Mouse (Mus musculus) liver, embryonic 12.5 days (tissue): ENCODE data around the gene Kcnip3. TPM values are rescaled to one million over a fixed set of nuclear protein-coding genes. Genes with fewer than 3 reads are reported as not detected.

ENCODE experiments used
- ATAC-seq: fragments of 200-750 bp; cut with Nextera tagmentation; 2 replicates; pipeline ENCODE4 v1.8.0; 2017; ENCODE audit warnings: moderate number of reproducible peaks, mild to moderate bottlenecking, moderate library complexity
- H3K27ac ChIP-seq: fragments of 300-500 bp; sonication (generic); 2 replicates; pipeline ENCODE4 v1.5.1; 2016; ENCODE audit warnings: mild to moderate bottlenecking
- H3K27me3 ChIP-seq: fragments of 300-500 bp; sonication (generic); replicated peaks from 2 replicates; pipeline ENCODE4 v1.6.1; 2016; ENCODE audit warnings: mild to moderate bottlenecking, moderate library complexity
- H3K36me3 ChIP-seq: fragments of 300-500 bp; sonication (generic); 2 replicates; pipeline ENCODE4 v1.6.1; 2016; ENCODE audit warnings: mild to moderate bottlenecking, moderate library complexity
- H3K4me1 ChIP-seq: fragments of 300-500 bp; sonication (generic); 2 replicates; pipeline ENCODE4 v1.6.1; 2016
- H3K4me2 ChIP-seq: fragments of 300-500 bp; sonication (generic); 2 replicates; pipeline ENCODE4 v1.6.1; 2016; ENCODE audit warnings: mild to moderate bottlenecking, moderate library complexity
- H3K4me3 ChIP-seq: fragments of 300-500 bp; sonication (generic); 2 replicates; pipeline ENCODE4 v1.5.1; 2016; ENCODE audit warnings: mild to moderate bottlenecking, moderate library complexity
- H3K9ac ChIP-seq: fragments of 300-500 bp; sonication (generic); 2 replicates; pipeline ENCODE4 v1.6.1; 2016; ENCODE audit warnings: mild to moderate bottlenecking, moderate library complexity
- H3K9me3 ChIP-seq: fragments of 300-500 bp; sonication (generic); replicated peaks from 2 replicates; pipeline ENCODE4 v1.6.1; 2016; ENCODE audit warnings: mild to moderate bottlenecking, moderate library complexity
- WGBS: fragments of 180-500 bp; shearing (Covaris S2); methylation state at CpG from one replicate; pipeline ENCODE4 v1.1.7; 2016; ENCODE audit not compliant: insufficient replicate concordance; 5-methylcytosine and 5-hydroxymethylcytosine counted together
- polyA plus RNA-seq: library from polyadenylated mRNA; unstranded; fragments of >200 nt; fragmentation: Nextera tagmentation; extraction: Ambion mirVana; gene quantifications from 2 replicates; pipeline ENCODE4 v1.2.1, GENCODE M21; 2016

The Kcnip3 gene
- polyA plus RNA-seq, 1 experiment from 2014 or later = 0.70 TPM

GRCm38 (mm10) chr2:127483001-127483400 lies 38.9 kb downstream of the Kcnip3 start:
- no peak for ATAC-seq
- H3K9ac ChIP-seq = no peak overlapping the region

GRCm38 (mm10) chr2:127482533-127482911 lies 39.4 kb downstream of the Kcnip3 start:
- peak; percentile 50 for ATAC-seq
- WGBS = 0% methylated on average over 21 of the region's 21 CpGs
- Histone ChIP-seq H3K27me3 (peaks cover 89% of the 10 kb centered on the region), H3K9ac (no peak overlapping the region), H3K4me1 (0 out of 2 replicates have a peak, but pooled peaks cover 15% of the 10 kb centered on the region), H3K36me3 (no peaks in the 10 kb centered on the region), H3K4me2 (peak overlapping the region; percentile 64), H3K9me3 (no peaks in the 10 kb centered on the region), H3K4me3 (peak overlapping the region; percentile 41), H3K27ac (no peak overlapping the region)

More at GRCm38 (mm10) chr2:127483001-127483400, 38.9 kb downstream of the Kcnip3 start:
- H3K36me3 ChIP-seq = no peaks in the 10 kb centered on the region
- no peaks in the 10 kb centered on the region for H3K9me3 ChIP-seq
- 0 out of 2 replicates have a peak, but pooled peaks cover 15% of the 10 kb centered on the region for H3K4me1 ChIP-seq
- 4% methylated on average over 21 of the region's 21 CpGs for WGBS
- no peak overlapping the region for H3K27ac ChIP-seq
- peak overlapping the region; percentile 64 for H3K4me2 ChIP-seq
- H3K27me3 ChIP-seq = peaks cover 87% of the 10 kb centered on the region
- H3K4me3 ChIP-seq = peak overlapping the region; percentile 41

GRCm38 (mm10) chr2:127481841-127482532 lies 39.9 kb downstream of the Kcnip3 start:
- Histone ChIP-seq H3K4me1 (0 out of 2 replicates have a peak, but pooled peaks cover 15% of the 10 kb centered on the region), H3K27ac (no peak overlapping the region), H3K4me2 (peak overlapping the region; percentile 64), H3K9ac (no peak overlapping the region), H3K9me3 (no peaks in the 10 kb centered on the region), H3K27me3 (peaks cover 89% of the 10 kb centered on the region), H3K4me3 (peak overlapping the region; percentile 41), H3K36me3 (no peaks in the 10 kb centered on the region)
- WGBS = under 1% methylated on average over 58 of the region's 59 CpGs
- no peak; the same call in 1 of the 2 replicates for ATAC-seq

- H3K27me3 ChIP-seq = peaks cover 69% of the 10 kb centered on the region
- no peak overlapping the region for H3K4me2 ChIP-seq
- no peak for ATAC-seq
- no peaks in the 10 kb centered on the region for H3K36me3 ChIP-seq
- H3K4me3 ChIP-seq = no peak overlapping the region
- no peak overlapping the region for H3K9ac ChIP-seq
- 0 out of 2 replicates have a peak, but pooled peaks cover 13% of the 10 kb centered on the region for H3K4me1 ChIP-seq
- no peaks in the 10 kb centered on the region for H3K9me3 ChIP-seq
- H3K27ac ChIP-seq = no peak overlapping the region
- WGBS = 59% methylated on average over 10 of the region's 10 CpGs
These were observed 42.1 kb downstream of the Kcnip3 start for GRCm38 (mm10) chr2:127479763-127480162.

GRCm38 (mm10) chr2:127479210-127479609 lies 42.7 kb downstream of the Kcnip3 start:
- H3K4me3 ChIP-seq = no peak overlapping the region
- whole genome bisulfite sequencing = 64% methylated on average over 4 of the region's 4 CpGs
- no peak overlapping the region for H3K9ac ChIP-seq
- ATAC-seq = no peak
- no peaks in the 10 kb centered on the region for H3K9me3 ChIP-seq
- H3K4me2 ChIP-seq = no peak overlapping the region
- H3K4me1 ChIP-seq = 0 out of 2 replicates have a peak, but pooled peaks cover 8% of the 10 kb centered on the region
- H3K27me3 ChIP-seq = peaks cover 65% of the 10 kb centered on the region
- H3K36me3 ChIP-seq = no peaks in the 10 kb centered on the region
- H3K27ac ChIP-seq = no peak overlapping the region

- peaks cover 3% of the 10 kb centered on the region; the same call in 1 of the 2 replicates for H3K27me3 ChIP-seq
- H3K4me1 ChIP-seq = no peaks in the 10 kb centered on the region
- no peaks in the 10 kb centered on the region for H3K36me3 ChIP-seq
- no peak overlapping the region for H3K4me2 ChIP-seq
- H3K9ac ChIP-seq = no peak overlapping the region
- ATAC-seq = no peak
- H3K27ac ChIP-seq = no peak overlapping the region
- no peaks in the 10 kb centered on the region for H3K9me3 ChIP-seq
- WGBS = 45% methylated on average over 3 of the region's 3 CpGs
- H3K4me3 ChIP-seq = no peak overlapping the region
These were observed 49.6 kb downstream of the Kcnip3 start for GRCm38 (mm10) chr2:127472279-127472678.

GRCm38 (mm10) chr2:127471281-127471680 lies 50.6 kb downstream of the Kcnip3 start:
- Histone ChIP-seq H3K4me1 (no peaks in the 10 kb centered on the region), H3K4me2 (no peak overlapping the region), H3K9ac (no peak overlapping the region), H3K4me3 (no peak overlapping the region), H3K27ac (no peak overlapping the region), H3K27me3 (peaks cover 3% of the 10 kb centered on the region; the same call in 1 of the 2 replicates), H3K36me3 (no peaks in the 10 kb centered on the region), H3K9me3 (no peaks in the 10 kb centered on the region)
- 73% methylated on average over 8 of the region's 8 CpGs for WGBS
- no peak for ATAC-seq

GRCm38 (mm10) chr2:127470661-127471060 lies 51.2 kb downstream of the Kcnip3 start:
- WGBS = 80% methylated on average over 10 of the region's 10 CpGs
- no peak for ATAC-seq

GRCm38 (mm10) chr2:127470183-127470582 lies 51.7 kb downstream of the Kcnip3 start:
- H3K27me3 ChIP-seq = peaks cover 6% of the 10 kb centered on the region; the same call in 1 of the 2 replicates
- no peak overlapping the region for H3K4me2 ChIP-seq
- WGBS = 77% methylated on average over 5 of the region's 5 CpGs
- H3K27ac ChIP-seq = no peak overlapping the region
- H3K9ac ChIP-seq = no peak overlapping the region
- H3K9me3 ChIP-seq = no peaks in the 10 kb centered on the region
- H3K36me3 ChIP-seq = no peaks in the 10 kb centered on the region
- no peak for ATAC-seq
- no peak overlapping the region for H3K4me3 ChIP-seq
- H3K4me1 ChIP-seq = no peaks in the 10 kb centered on the region

More at GRCm38 (mm10) chr2:127470661-127471060, 51.2 kb downstream of the Kcnip3 start:
- H3K4me1 ChIP-seq = no peaks in the 10 kb centered on the region
- no peak overlapping the region for H3K4me2 ChIP-seq
- H3K4me3 ChIP-seq = no peak overlapping the region
- no peak overlapping the region for H3K9ac ChIP-seq
- H3K9me3 ChIP-seq = no peaks in the 10 kb centered on the region
- no peaks in the 10 kb centered on the region for H3K36me3 ChIP-seq
- H3K27ac ChIP-seq = no peak overlapping the region
- H3K27me3 ChIP-seq = peaks cover 3% of the 10 kb centered on the region; the same call in 1 of the 2 replicates

- Histone ChIP-seq H3K27me3 (peaks cover 50% of the 10 kb centered on the region), H3K9me3 (no peaks in the 10 kb centered on the region), H3K36me3 (no peaks in the 10 kb centered on the region), H3K9ac (no peak overlapping the region), H3K4me1 (no peaks in the 10 kb centered on the region), H3K4me3 (no peak overlapping the region), H3K27ac (no peak overlapping the region), H3K4me2 (no peak overlapping the region)
- peak; percentile 59 for ATAC-seq
- 7% methylated on average over 8 of the region's 8 CpGs for WGBS
These were observed 59.6 kb downstream of the Kcnip3 start for GRCm38 (mm10) chr2:127462314-127462713.

GRCm38 (mm10) chr2:127461351-127461750 lies 60.5 kb downstream of the Kcnip3 start:
- Histone ChIP-seq H3K4me1 (no peaks in the 10 kb centered on the region), H3K36me3 (no peaks in the 10 kb centered on the region), H3K4me3 (no peak overlapping the region), H3K9me3 (no peaks in the 10 kb centered on the region), H3K27me3 (peaks cover 60% of the 10 kb centered on the region), H3K27ac (no peak overlapping the region), H3K9ac (no peak overlapping the region), H3K4me2 (no peak overlapping the region)
- no peak for ATAC-seq
- 36% methylated on average over 9 of the region's 9 CpGs for WGBS

GRCm38 (mm10) chr2:127459341-127459740 lies 62.6 kb downstream of the Kcnip3 start:
- WGBS = 66% methylated on average over 2 of the region's 2 CpGs
- Histone ChIP-seq H3K9ac (no peak overlapping the region; the same call in 1 of the 2 replicates), H3K27ac (no peak overlapping the region), H3K36me3 (no peaks in the 10 kb centered on the region), H3K4me3 (no peak overlapping the region), H3K9me3 (no peaks in the 10 kb centered on the region), H3K4me2 (no peak overlapping the region), H3K4me1 (no peaks in the 10 kb centered on the region), H3K27me3 (peaks cover 73% of the 10 kb centered on the region)
- no peak for ATAC-seq
